ENCODE assay signal across 8 mouse cellular contexts in the genomic region with DNA sequence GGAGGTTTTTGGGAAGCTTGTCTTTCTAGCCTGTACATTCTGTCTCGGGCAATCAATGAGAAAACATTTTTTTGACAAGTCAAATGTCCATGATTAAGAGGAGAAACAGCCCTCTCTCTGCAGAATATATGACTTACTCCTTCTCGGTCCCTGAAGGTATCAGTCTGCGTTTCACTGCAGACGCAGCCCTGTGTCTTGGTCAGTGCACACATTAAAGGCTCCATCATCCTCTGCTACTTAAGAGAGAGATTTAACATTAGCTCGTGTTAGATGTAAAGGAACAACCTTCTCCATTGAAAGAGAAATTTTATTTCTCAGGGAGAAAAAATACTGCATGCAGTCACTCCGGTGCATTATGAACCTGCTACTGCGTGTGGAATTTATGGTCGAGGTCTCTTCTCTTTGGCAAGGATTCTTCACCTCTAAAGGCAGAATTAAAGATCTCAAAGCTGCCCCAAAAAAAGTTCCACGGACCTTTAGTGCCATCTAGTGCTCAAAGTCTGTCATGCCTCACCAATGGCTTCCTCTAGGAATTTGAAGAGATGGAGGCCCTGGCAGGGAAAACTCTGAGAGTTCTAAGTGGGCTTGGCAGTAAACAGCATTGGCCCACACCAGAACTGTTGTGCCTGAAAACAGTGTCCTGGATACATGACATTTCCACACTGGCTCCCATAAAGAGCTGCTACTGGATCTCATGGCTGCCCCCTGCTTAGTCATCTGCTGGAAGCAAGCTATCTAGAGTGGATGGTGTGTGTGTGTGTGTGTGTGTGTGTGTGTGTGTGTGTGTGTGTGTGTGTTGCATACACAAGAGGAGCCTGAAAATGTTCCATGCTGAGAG.
A peak's percentile ranks its signal among the peaks of the same experiment; 100 is the strongest.
DNase-seq lines count a peak whose midpoint lies in the region; ATAC-seq and TF ChIP-seq lines count a peak whose summit lies in the region.

No protein-coding gene starts in this region.

- H3K4me1 ChIP-seq in limb, embryonic 10.5 days: peaks cover 11% of the 10 kb centered on the region
- H3K4me1 ChIP-seq in midbrain, postnatal 0 days (ENCODE audit: insufficient read depth, low read length): 0 out of 2 replicates have a peak, but pooled peaks cover 3% of the 10 kb centered on the region
- H3K4me1 ChIP-seq in stomach, postnatal 0 days (replicated peaks; ENCODE audit: control insufficient read depth, insufficient read depth): no peaks in the 10 kb centered on the region

- no peaks in the 10 kb centered on the region for H3K27me3 ChIP-seq in limb, embryonic 10.5 days (ENCODE audit: low read depth, poor library complexity, severe bottlenecking)
- no peaks in the 10 kb centered on the region for H3K27me3 ChIP-seq in midbrain, postnatal 0 days (ENCODE audit: insufficient read depth, low read length)
- no peaks in the 10 kb centered on the region for H3K27me3 ChIP-seq in stomach, postnatal 0 days (ENCODE audit: control insufficient read depth, insufficient read depth, low read length)

- no peak overlapping the region for H3K4me3 ChIP-seq in limb, embryonic 10.5 days
- no peak overlapping the region for H3K4me3 ChIP-seq in midbrain, postnatal 0 days (ENCODE audit: low read depth, low read length)
- H3K4me3 ChIP-seq in stomach, postnatal 0 days (ENCODE audit: low read depth, low read length): no peak overlapping the region

- H3K9me3 ChIP-seq in limb, embryonic 10.5 days (replicated peaks): no peaks in the 10 kb centered on the region
- H3K9me3 ChIP-seq in midbrain, postnatal 0 days (ENCODE audit: low read length): no peaks in the 10 kb centered on the region
- no peaks in the 10 kb centered on the region for H3K9me3 ChIP-seq in stomach, postnatal 0 days (ENCODE audit: control insufficient read depth, low read length)

- TF ChIP-seq EP300 in stomach, postnatal 0 days (optimal IDR thresholded peaks at IDR 0.05): no peak

- WGBS in limb, embryonic 10.5 days: 36% methylated on average over 9 of the region's 9 CpGs
- WGBS in midbrain, postnatal 0 days: 16% methylated on average over 9 of the region's 9 CpGs
- 28% methylated on average over 9 of the region's 9 CpGs for WGBS in stomach, postnatal 0 days

- H3K36me3 ChIP-seq in limb, embryonic 10.5 days: no peaks in the 10 kb centered on the region
- no peaks in the 10 kb centered on the region for H3K36me3 ChIP-seq in midbrain, postnatal 0 days (ENCODE audit: insufficient read depth, low read length)
- H3K36me3 ChIP-seq in stomach, postnatal 0 days (ENCODE audit: control insufficient read depth, insufficient read depth, low read length): no peaks in the 10 kb centered on the region

- DNase-seq in 416B (ENCODE audit: low read depth): peak; percentile 62
- DNase-seq in adipocyte (ENCODE audit: low spot score): peak; percentile 89
- peak; percentile 85 for DNase-seq in embryo, embryonic 11 days
- DNase-seq in heart, adult 8-10 months (ENCODE audit: low spot score): peak; percentile 61
- DNase-seq in kidney, adult 9 months: peak; percentile 69
- peak; percentile 84 for DNase-seq in limb, embryonic 10.5 days (ENCODE audit: low spot score)
- DNase-seq in midbrain, postnatal 0 days (ENCODE audit: low spot score): peak; percentile 93
- DNase-seq in stomach, postnatal 0 days (ENCODE audit: low spot score): peak; percentile 66

- no peak overlapping the region for H3K4me2 ChIP-seq in midbrain, postnatal 0 days (ENCODE audit: low read depth, low read length, poor library complexity, severe bottlenecking)
- H3K4me2 ChIP-seq in stomach, postnatal 0 days (replicated peaks; ENCODE audit: low read depth): no peak overlapping the region

- ATAC-seq in midbrain, postnatal 0 days (ENCODE audit: low FRiP score): peak; percentile 53; the same call in 1 of the 2 replicates
- ATAC-seq in stomach, postnatal 0 days (ENCODE audit: low FRiP score, low TSS enrichment): peak; percentile 56; the same call in 1 of the 2 replicates

- H3K9ac ChIP-seq in midbrain, postnatal 0 days (replicated peaks; ENCODE audit: low read length, poor library complexity, severe bottlenecking): 0 out of 2 replicates have a peak overlapping the region, but pooled peaks have one; percentile 24
- no peak overlapping the region for H3K9ac ChIP-seq in stomach, postnatal 0 days (ENCODE audit: low read length)

- TF ChIP-seq CTCF in midbrain, postnatal 0 days (IDR thresholded peaks at IDR 0.05): peak; percentile 88
- peak; percentile 85 for TF ChIP-seq CTCF in stomach, postnatal 0 days (IDR thresholded peaks at IDR 0.05; ENCODE audit: low read depth)

- no peak overlapping the region for H3K27ac ChIP-seq in limb, embryonic 10.5 days
- H3K27ac ChIP-seq in midbrain, postnatal 0 days (ENCODE audit: low read depth, low read length): peak overlapping the region; percentile 9; the same call in 1 of the 2 replicates
- H3K27ac ChIP-seq in stomach, postnatal 0 days (replicated peaks): no peak overlapping the region
